Mouse (Mus musculus): ENCODE results near the gene Fstl5.

Gene Fstl5

DNA sequence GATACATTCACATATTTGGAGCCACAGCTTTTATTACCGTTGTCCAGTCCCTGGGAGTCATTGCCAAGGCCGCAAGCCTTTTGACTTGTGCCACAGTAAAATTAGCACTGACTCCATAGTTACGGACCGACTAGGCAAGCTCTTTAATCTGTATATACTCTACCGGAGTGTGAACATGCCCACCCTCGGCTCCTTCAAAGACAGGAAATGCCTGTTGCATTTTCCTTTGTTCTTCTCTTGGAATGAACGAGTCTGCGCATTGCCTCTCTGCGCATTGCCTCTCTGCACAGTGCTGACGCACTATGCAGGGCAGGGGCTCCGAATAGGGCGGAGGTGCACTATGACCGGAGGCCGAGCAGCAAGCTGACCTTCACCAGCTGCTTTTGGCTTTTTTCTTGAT is 434.7 kb downstream of the Fstl5 start:
- no peak for DNase-seq (ENCODE audit: low spot score)

DNA sequence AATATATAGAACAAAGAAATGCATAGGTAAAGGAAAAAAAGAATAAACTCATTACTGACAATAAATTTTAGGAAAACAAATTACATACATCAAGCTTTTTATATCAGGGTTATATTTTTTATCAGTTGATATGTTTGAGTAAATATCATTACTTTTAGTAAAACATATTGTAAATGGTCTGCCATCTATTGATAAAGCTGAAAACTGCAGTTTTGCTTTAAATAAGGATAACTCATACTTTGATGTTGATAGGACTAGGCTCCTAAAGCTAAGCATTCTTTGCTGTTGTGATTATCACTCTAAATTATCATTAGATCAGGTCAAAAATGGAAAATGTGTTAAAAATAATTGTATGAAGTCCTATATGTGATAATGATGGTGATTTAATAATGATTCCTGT is 493.3 kb downstream of the Fstl5 start:
- DNase-seq (ENCODE audit: low spot score): no peak

DNA sequence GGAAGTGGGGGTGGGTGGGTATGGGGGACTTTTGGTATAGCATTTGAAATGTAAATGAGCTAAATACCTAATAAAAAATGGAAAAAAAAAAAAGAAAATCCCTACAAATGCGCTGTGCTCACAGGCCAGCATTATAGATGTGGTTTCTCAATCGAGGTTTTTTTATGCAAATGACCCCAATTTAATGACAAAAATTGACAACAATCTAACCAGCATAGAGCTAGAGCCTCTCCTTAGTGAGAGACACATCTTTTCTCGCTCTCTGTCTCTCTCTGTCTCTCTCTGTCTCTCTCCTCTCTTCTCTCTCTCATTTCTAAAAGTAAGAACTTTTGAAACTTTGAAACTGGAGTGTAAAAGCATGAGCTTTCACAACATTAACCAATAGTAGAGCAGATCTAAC is 498.4 kb downstream of the Fstl5 start:
- no peak for DNase-seq (ENCODE audit: low spot score)

DNA sequence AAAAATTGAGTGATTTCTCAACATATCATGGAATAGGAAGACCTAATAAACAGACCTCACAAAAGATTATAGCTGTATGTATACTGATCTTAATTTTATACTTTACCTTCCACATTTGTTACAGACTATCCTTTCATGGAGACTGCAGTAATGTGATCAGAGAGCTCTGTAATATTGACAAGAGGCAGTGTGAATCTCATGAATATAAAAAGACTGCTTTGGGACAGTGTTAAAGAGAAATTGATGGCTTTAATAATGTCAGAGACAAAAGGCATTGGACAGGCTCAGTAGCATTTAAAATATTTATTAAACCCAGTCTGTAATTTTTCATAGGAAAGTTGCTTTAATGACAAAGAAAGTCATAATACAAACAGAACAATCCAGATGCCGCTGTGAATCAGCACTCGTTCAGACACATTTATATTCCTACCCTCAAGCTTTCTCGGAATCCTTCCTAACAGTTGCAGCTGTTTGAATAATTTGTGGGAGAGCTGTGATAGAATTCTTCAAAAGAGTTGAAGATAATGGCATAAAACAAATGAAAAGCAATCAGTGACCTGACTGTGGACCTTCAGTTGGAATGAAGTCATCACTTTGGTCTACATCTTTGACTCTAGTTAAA is 499.0 kb downstream of the Fstl5 start:
- no peak for DNase-seq (ENCODE audit: low spot score)

DNA sequence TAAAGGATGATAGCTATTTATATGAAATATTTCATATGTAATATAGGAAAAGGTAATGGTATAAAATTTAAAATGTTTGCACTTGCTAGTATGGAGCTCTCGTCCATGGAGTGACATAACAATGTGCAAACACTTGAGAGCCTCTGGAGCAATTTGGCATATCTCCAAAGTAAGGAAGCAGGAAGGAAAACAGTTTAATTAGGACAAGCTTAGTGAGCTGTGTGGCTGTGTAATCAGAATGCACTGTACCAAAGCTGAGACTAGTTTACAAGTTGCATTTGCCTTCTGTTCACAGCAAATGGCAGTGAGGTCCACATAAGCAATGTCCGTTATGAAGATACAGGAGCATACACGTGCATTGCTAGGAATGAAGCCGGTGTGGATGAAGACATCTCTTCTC is 519.1 kb downstream of the Fstl5 start:
- no peak for DNase-seq (ENCODE audit: low spot score)

DNA sequence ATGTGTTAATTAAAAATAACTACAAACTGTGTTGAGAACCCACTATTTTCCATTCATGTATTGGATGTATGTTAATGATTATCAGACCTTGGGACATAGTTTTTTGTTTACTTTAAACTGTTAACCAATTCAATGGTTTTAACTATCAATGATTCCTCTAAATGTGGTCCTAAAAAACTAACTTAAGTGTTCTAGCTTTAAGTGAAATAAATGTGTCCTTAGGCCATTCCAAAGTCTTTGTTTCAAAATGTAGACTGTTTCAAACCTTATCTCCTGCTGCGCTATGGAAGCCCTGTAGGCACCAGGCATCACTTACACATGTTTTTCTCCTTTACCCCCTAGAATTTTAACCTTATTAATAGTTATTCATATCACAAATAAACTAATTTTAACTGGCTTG is 546.0 kb downstream of the Fstl5 start:
- DNase-seq (ENCODE audit: low spot score): no peak

DNA sequence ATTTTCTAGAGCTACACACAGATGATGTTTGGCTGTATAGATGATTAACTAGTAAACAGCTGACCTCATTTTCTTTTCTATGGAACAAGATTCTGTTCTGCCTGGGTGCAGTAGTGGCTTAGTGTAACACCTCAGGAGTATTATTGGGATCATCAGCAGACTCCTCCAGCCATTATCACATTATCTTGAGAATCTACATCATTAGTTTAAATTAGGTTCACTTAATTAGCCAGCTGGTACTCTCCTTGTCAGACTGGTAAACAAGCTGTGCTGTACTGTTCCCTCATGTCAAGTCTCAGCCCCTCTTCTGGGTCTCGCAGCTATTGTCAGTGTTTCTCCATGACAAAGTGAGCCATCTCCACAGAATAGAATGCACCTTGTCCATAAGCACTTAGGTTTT is 580.2 kb downstream of the Fstl5 start:
- DNase-seq (ENCODE audit: low spot score): no peak

DNA sequence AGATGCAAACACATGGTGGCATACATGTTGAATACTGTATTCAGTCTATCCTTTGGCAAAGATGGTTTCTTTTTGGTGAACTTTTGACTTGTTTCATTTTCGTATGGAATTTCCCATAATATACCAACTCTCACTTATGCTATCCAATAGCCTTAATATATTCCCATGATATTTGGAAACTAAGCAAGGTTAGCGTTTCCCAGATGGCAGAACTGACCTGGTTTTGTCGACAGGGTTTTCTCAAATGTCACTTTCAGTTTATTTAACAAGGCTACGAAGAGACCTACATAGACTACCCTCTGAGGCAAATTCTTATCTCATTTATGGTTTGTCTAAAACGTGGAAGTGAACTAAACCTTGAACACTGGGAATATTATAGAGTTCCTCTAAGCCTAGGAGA is 596.8 kb downstream of the Fstl5 start:
- no peak for DNase-seq (ENCODE audit: low spot score)

DNA sequence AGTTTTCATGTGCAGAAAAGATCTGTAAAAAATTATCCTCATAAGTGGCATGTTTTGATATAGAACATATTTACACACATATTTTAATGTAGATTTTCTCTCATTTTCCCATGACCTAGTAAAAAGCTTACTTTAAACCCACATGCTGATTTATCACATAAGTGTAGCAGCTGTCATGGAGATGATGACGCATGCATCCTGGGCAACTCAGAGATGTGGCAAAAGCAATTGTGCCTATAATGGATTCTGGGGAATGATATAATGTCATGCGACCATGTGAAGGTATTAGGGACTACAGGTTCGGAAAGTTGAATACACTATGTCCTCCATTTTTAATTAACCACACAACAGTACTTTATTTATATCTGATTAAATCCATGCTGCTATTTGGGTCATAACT is 601.9 kb downstream of the Fstl5 start:
- no peak for DNase-seq (ENCODE audit: low spot score)

DNA sequence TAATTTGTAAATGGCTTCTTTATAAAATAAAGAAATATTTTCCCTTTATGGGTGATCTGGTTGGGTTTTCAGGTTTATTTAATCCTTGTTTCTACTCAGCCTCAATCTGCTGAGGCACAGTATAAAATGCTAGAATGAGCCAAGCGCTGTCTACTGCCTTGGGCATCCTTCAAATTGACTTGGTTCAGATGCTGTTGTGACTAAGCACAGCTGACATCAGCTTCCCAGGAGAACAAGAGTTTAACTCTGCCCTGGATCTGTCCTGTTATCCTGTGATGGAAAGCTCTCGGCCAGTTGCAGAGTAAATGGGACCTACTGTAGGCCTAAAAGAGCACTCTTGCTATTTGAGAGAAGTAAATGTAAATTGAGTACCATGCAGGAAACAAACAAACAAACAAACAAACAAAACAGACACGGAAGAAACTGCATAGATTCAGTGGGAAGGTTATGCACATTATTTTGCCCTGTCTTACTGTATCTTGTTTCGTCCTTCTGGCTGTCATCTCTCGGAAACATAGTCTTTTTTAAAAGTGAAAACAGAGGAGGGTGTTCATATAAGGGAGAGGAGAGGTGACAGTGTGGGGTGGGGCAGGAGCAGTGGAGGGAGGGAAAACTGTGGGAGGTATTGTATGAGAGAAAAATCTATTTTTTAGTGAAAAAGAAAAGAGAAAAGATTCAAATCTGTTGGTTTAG is 605.9 kb downstream of the Fstl5 start:
- DNase-seq (ENCODE audit: low spot score): no peak

DNA sequence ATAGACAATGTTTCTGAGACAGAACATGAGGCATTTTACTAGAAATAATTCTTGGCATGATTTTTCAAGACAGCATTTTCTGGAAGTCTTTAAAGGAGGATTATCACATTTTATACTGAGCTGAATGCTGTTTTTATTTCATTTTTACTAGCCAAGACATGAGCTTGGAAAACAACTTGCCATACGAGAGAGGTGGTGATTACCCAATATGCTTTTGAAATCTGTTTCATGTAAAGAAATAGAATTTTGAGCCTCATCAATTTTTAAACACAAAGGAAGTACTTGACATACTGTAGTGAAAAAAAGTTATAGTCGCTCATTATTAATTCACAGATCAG is 606.4 kb downstream of the Fstl5 start:
- DNase-seq (ENCODE audit: low spot score): no peak

DNA sequence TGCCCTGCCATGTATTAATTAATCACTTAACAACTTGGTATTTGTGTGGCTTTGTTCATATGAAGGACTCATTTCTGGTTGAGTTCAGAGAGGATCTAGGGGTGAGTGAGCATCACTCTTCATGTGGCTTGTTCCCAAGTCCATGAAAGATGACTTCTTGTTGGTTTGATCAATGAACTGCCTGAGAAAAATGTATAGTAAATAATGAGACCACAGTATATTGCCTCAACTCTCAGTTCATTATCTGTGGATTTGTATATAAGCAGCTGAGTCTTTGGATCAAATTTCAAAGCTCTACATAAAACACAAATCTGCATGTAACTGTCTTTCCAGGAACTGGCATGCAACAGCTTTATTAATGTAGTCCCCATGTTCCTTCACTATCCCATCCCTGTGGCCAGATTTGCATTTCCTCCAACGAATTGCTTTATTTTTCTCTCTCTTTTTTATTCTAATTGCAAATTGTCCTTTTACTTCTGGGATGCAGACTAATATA is 623.1 kb downstream of the Fstl5 start:
- no peak for DNase-seq (ENCODE audit: low spot score)

DNA sequence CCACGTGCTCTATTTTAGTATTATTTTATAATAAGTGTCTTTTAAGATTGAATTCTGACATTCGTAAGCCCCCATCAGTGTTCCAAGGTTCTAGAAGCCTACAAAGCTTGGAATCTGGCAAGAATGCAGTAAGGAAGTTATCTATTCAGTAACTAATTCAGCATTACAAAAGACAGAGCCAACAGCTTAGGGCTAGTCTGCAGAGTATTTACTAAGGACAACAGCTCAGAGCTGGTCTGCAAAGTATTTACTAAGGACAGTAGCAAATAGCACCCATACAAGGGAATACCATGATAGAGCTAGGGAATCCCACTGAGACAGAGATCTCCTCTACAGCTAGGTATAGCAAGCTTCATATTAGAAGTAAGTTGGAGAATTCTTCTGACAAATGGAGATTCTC is 665.2 kb downstream of the Fstl5 start:
- no peak for DNase-seq (ENCODE audit: low spot score)
